Mouse (Mus musculus): ENCODE measurements around the gene Msrb3. TPM values are rescaled to one million over a fixed set of nuclear protein-coding genes. Genes with fewer than 3 reads are reported as not detected.

Msrb3 gene
- polyA plus RNA-seq, 2 experiments = 0.60 to 1.5 TPM

DNA sequence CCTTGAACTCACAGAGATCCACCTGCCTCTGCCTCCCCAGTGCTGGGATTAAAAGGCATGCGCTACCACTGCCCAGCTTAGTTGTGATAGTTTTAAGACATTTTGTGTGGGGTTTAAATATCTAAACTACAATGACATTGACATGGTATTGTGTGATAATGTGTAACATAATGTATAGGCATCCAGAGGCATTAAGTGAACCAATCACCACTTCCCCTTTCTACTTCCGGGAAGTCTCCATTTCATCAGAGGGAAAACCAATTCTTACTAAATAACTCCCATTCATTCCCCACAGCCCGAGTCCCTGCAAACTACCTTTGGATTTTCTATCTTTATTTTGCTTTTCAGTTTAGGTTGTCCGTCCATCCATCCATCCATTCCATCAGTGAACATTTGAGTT lies 90.7 kb downstream of the Msrb3 start:
- Histone ChIP-seq H3K4me1 (replicated peaks; ENCODE audit: control insufficient read depth in 2 of 2, insufficient read depth in 2 of 2, low read length in 1 of 2) (peaks cover 0 to 3% of the 10 kb centered on the region in 2 experiments; a peak in 2 of 4 replicates), H3K9ac (replicated peaks) (no peak overlapping the region), H3K36me3 (replicated peaks; ENCODE audit: control insufficient read depth, insufficient read depth, low read depth) (no peaks in the 10 kb centered on the region), H3K4me2 (ENCODE audit: low read depth) (no peak overlapping the region), H3K27ac (no peak overlapping the region), H3K9me3 (ENCODE audit: control insufficient read depth, low read length) (no peaks in the 10 kb centered on the region), H3K27me3 (ENCODE audit: control insufficient read depth, insufficient read depth, low read length) (no peaks in the 10 kb centered on the region), H3K4me3 (ENCODE audit: insufficient read depth in 1 of 2, low read depth in 2 of 2, low read length in 2 of 2) (no peak overlapping the region)
- no peak for DNase-seq (ENCODE audit: low read depth in 3 of 3, low spot score in 3 of 3)
- no peak for ATAC-seq (ENCODE audit: insufficient read depth)
- 57% methylated on average over 4 of the region's 4 CpGs for WGBS (ENCODE audit: insufficient replicate concordance)
- TF ChIP-seq CTCF (IDR thresholded peaks at IDR 0.05; ENCODE audit: low read depth) = no peak
- no peak for TF ChIP-seq EP300 (IDR thresholded peaks at IDR 0.05; ENCODE audit: low read depth)

GRCm38 (mm10) chr10:120801127-120801526 lies 97.8 kb downstream of the Msrb3 start:
- H3K4me3 ChIP-seq (ENCODE audit: insufficient read depth in 1 of 2, low read depth in 2 of 2, low read length in 2 of 2) = no peak overlapping the region
- no peaks in the 10 kb centered on the region for H3K36me3 ChIP-seq (replicated peaks; ENCODE audit: control insufficient read depth, insufficient read depth, low read depth)
- WGBS (ENCODE audit: insufficient replicate concordance) = 59% methylated on average over 6 of the region's 6 CpGs
- TF ChIP-seq EP300 (IDR thresholded peaks at IDR 0.05; ENCODE audit: low read depth) (no peak), CTCF (IDR thresholded peaks at IDR 0.05; ENCODE audit: low read depth) (no peak)
- no peaks in the 10 kb centered on the region for H3K27me3 ChIP-seq (ENCODE audit: control insufficient read depth, insufficient read depth, low read length)
- DNase-seq (ENCODE audit: low read depth in 3 of 3, low spot score in 3 of 3) = no peak
- no peak for ATAC-seq (ENCODE audit: insufficient read depth)
- H3K4me1 ChIP-seq (replicated peaks; ENCODE audit: control insufficient read depth in 2 of 2, insufficient read depth in 2 of 2, low read length in 1 of 2) = peaks cover 0 to 3% of the 10 kb centered on the region in 2 experiments; a peak in 1 of 4 replicates
- H3K9me3 ChIP-seq (ENCODE audit: control insufficient read depth, low read length) = no peaks in the 10 kb centered on the region
- H3K4me2 ChIP-seq (ENCODE audit: low read depth) = peak overlapping the region; percentile 18; the same call in 1 of the 2 replicates
- no peak overlapping the region for H3K9ac ChIP-seq (replicated peaks)
- H3K27ac ChIP-seq = no peak overlapping the region

DNA sequence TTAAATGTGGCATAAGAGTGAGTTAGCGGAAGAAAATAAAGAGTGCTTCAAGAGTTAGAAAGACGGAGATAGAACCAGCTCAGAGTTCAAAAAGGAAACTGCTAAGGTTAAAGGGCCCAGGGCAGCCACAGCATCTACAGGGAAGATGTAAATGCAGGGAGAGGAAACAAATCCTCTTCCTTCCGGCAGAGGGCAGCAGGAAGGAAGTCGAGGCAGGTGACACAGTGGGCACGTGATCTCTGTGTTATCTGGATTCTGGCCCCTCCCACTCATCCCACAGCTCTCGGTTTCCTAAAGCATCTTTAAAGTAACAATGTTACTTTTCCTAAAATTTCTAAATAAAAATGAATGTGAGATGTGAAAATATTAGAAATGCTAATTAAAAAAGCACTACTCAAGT lies 99.4 kb downstream of the Msrb3 start:
- no peak overlapping the region for H3K4me2 ChIP-seq (ENCODE audit: low read depth)
- H3K9me3 ChIP-seq (ENCODE audit: control insufficient read depth, low read length) = no peaks in the 10 kb centered on the region
- H3K36me3 ChIP-seq (replicated peaks; ENCODE audit: control insufficient read depth, insufficient read depth, low read depth) = no peaks in the 10 kb centered on the region
- DNase-seq (ENCODE audit: low read depth in 3 of 3, low spot score in 3 of 3) = no peak
- no peak overlapping the region for H3K27ac ChIP-seq
- no peaks in the 10 kb centered on the region for H3K27me3 ChIP-seq (ENCODE audit: control insufficient read depth, insufficient read depth, low read length)
- H3K4me1 ChIP-seq (replicated peaks; ENCODE audit: control insufficient read depth in 2 of 2, insufficient read depth in 2 of 2, low read length in 1 of 2) = peaks cover 0 to 3% of the 10 kb centered on the region in 2 experiments; a peak in 1 of 4 replicates
- no peak for ATAC-seq (ENCODE audit: insufficient read depth)
- no peak for TF ChIP-seq EP300 (IDR thresholded peaks at IDR 0.05; ENCODE audit: low read depth)
- TF ChIP-seq CTCF (IDR thresholded peaks at IDR 0.05; ENCODE audit: low read depth) = no peak
- no peak overlapping the region for H3K9ac ChIP-seq (replicated peaks)
- no peak overlapping the region for H3K4me3 ChIP-seq (ENCODE audit: insufficient read depth in 1 of 2, low read depth in 2 of 2, low read length in 2 of 2)
- WGBS (ENCODE audit: insufficient replicate concordance) = 56% methylated on average over 6 of the region's 6 CpGs

DNA sequence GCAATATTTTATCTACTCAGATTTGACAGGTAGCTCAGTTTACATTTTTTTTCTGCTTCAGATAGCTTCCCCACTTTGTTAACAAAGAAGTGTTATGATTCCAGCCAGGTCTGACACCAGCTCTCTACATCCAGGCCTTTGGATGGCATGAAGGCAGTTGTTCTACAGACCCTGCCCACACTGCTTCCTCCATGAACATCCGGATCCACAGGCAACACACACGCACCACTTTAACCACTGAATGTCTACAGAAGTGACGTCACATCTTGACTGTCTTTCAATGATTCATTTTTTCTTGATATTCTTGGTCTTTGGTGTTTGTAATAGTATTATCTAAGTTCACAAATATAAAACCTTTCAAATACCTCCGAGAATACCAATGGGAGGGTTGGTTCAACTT lies 102.2 kb downstream of the Msrb3 start:
- Histone ChIP-seq H3K4me1 (replicated peaks; ENCODE audit: control insufficient read depth in 2 of 2, insufficient read depth in 2 of 2, low read length in 1 of 2) (peaks cover 0 to 6% of the 10 kb centered on the region in 2 experiments; a peak in 2 of 4 replicates), H3K4me3 (ENCODE audit: insufficient read depth in 1 of 2, low read depth in 2 of 2, low read length in 2 of 2) (no peak overlapping the region), H3K27me3 (ENCODE audit: control insufficient read depth, insufficient read depth, low read length) (no peaks in the 10 kb centered on the region), H3K9ac (replicated peaks) (no peak overlapping the region), H3K27ac (no peak overlapping the region), H3K36me3 (replicated peaks; ENCODE audit: control insufficient read depth, insufficient read depth, low read depth) (no peaks in the 10 kb centered on the region), H3K4me2 (ENCODE audit: low read depth) (no peak overlapping the region), H3K9me3 (ENCODE audit: control insufficient read depth, low read length) (no peaks in the 10 kb centered on the region)
- 30% methylated on average over 4 of the region's 4 CpGs for WGBS (ENCODE audit: insufficient replicate concordance)
- DNase-seq (ENCODE audit: low read depth in 3 of 3, low spot score in 3 of 3) (no peak), ATAC-seq (ENCODE audit: insufficient read depth) (no peak)
- TF ChIP-seq CTCF (IDR thresholded peaks at IDR 0.05; ENCODE audit: low read depth) (no peak), EP300 (IDR thresholded peaks at IDR 0.05; ENCODE audit: low read depth) (no peak)

DNA sequence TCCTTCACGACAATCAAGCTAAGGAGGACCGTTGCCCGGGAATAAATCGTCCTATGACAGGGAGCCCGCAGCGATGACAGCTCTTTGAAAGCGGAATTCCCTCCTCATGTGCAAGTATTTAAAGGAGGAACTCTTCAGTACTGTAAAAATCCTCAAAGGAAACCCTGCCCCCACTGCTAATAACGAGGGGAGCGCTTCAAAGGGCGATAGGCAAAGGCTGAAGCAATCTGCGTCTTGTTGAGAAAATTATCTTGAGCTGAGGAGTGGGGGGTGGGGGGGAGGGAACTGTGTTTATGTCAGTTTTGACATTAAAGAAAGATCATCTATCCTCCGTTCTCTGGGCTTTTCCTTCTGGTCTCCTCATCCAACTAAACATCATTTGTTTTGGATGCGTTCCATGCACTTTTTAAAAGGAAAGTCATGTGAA lies 104.5 kb downstream of the Msrb3 start:
- Histone ChIP-seq H3K9me3 (ENCODE audit: control insufficient read depth, low read length) (no peaks in the 10 kb centered on the region), H3K4me3 (ENCODE audit: insufficient read depth in 1 of 2, low read depth in 2 of 2, low read length in 2 of 2) (no peak overlapping the region), H3K9ac (replicated peaks) (no peak overlapping the region), H3K27me3 (ENCODE audit: control insufficient read depth, insufficient read depth, low read length) (no peaks in the 10 kb centered on the region), H3K27ac (no peak overlapping the region), H3K4me1 (replicated peaks; ENCODE audit: control insufficient read depth in 2 of 2, insufficient read depth in 2 of 2, low read length in 1 of 2) (peaks cover 0 to 3% of the 10 kb centered on the region in 2 experiments; a peak in 2 of 4 replicates), H3K36me3 (replicated peaks; ENCODE audit: control insufficient read depth, insufficient read depth, low read depth) (no peaks in the 10 kb centered on the region), H3K4me2 (ENCODE audit: low read depth) (no peak overlapping the region)
- TF ChIP-seq CTCF (IDR thresholded peaks at IDR 0.05; ENCODE audit: low read depth) (no peak), EP300 (IDR thresholded peaks at IDR 0.05; ENCODE audit: low read depth) (no peak)
- ATAC-seq (ENCODE audit: insufficient read depth) = no peak
- DNase-seq (ENCODE audit: low read depth in 3 of 3, low spot score in 3 of 3) = no peak
- 10% methylated on average over 13 of the region's 13 CpGs for WGBS (ENCODE audit: insufficient replicate concordance)
